Mouse (Mus musculus): ENCODE data around the gene Pfkfb4.

DNA sequence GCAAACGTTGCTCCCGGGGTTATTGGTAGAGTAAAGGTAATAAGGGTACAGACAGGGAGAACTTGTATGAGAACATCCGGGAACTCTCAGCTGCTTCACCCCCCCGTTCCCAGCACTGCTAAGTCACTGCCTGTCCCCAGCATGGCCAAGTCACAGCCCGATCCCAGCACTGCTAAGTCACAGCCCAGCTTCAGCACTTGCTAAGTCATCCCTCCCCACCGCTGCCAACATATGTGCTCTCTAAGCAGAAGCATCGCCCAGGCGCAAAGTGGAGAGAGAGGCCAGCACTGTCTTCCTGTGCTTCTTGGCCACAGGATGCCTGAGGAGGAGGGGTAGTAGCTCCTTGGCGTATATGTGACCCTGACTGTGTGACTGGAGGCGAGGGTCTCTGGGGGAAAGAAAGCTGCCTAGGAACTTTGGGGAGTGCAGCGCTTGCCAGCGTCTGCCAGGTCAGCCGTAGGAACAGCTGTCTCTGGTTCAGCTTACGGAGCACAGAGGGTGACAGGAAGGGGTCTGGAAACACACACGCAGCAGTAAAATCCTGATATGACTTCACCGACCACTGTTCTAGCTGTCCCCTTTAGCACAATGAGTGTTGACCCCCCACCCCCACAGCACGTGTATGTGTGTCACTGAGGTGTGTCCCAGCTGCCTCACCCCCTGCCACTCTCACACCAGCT lies 18.2 kb downstream of the Pfkfb4 start:
- TF ChIP-seq CTCF (conservative IDR thresholded peaks at IDR 0.05; ENCODE audit: insufficient read depth, insufficient read length, low read depth, low read length) (no peak), POLR2A (IDR thresholded peaks at IDR 0.05; ENCODE audit: low read depth, low read length) (no peak)
